Mouse (Mus musculus): ENCODE results near the gene Dnajc8.
"Not testable (repeated sequence)": the region's sequence is repeated elsewhere in the genome, so short reads cannot be mapped to it uniquely, and the experiment has no call there.

The Dnajc8 gene

GRCm38 (mm10) chr4:132514555-132515135 lies 20.7 kb upstream of the Dnajc8 start:
- peak; percentile 78 to 83 for DNase-seq (ENCODE audit: low read depth in 2 of 2, low spot score in 2 of 2)

- DNase-seq (ENCODE audit: low read depth in 2 of 2, low spot score in 2 of 2), result peak; percentile 83 to 87
These were observed 19.8 kb upstream of the Dnajc8 start for GRCm38 (mm10) chr4:132515369-132516155.

GRCm38 (mm10) chr4:132518066-132518465 lies 17.3 kb upstream of the Dnajc8 start:
- no peak for DNase-seq (ENCODE audit: low read depth in 2 of 2, low spot score in 2 of 2)

- no peak for DNase-seq (ENCODE audit: low read depth in 2 of 2, low spot score in 2 of 2)
These were observed 16.2 kb upstream of the Dnajc8 start for GRCm38 (mm10) chr4:132519188-132519587.

- DNase-seq (ENCODE audit: low read depth in 2 of 2, low spot score in 2 of 2), result no peak
These were observed 11.0 kb upstream of the Dnajc8 start for GRCm38 (mm10) chr4:132524321-132524741.

- no peak for DNase-seq (ENCODE audit: low read depth in 2 of 2, low spot score in 2 of 2)
These were observed 10.5 kb upstream of the Dnajc8 start for GRCm38 (mm10) chr4:132524808-132525207.

- DNase-seq (ENCODE audit: low read depth in 2 of 2, low spot score in 2 of 2), result peak in 1 of 2 experiments; percentile 20
These were observed 8.7 kb upstream of the Dnajc8 start for GRCm38 (mm10) chr4:132526678-132527077.

GRCm38 (mm10) chr4:132527917-132528522 lies 7.3 kb upstream of the Dnajc8 start:
- DNase-seq (ENCODE audit: low read depth in 2 of 2, low spot score in 2 of 2), result no peak

- no peak for DNase-seq (ENCODE audit: low read depth in 2 of 2, low spot score in 2 of 2)
These were observed 6.0 kb upstream of the Dnajc8 start for GRCm38 (mm10) chr4:132529344-132529743.

GRCm38 (mm10) chr4:132530033-132530804 lies 5.1 kb upstream of the Dnajc8 start:
- no peak for DNase-seq (ENCODE audit: low read depth in 2 of 2, low spot score in 2 of 2)

GRCm38 (mm10) chr4:132532496-132532895 lies 2.9 kb upstream of the Dnajc8 start:
- DNase-seq (ENCODE audit: low read depth in 2 of 2, low spot score in 2 of 2), result no peak

- DNase-seq (ENCODE audit: low read depth in 2 of 2, low spot score in 2 of 2), result peak; percentile 78 to 82
These were observed 2.1 kb upstream of the Dnajc8 start, which contains the start of gene Atpif1 for GRCm38 (mm10) chr4:132532981-132533916. Gene Atpif1 (minus strand): TSS chr4:132533659.

GRCm38 (mm10) chr4:132539481-132539880 lies 4.1 kb downstream of the Dnajc8 start:
- DNase-seq (ENCODE audit: low read depth in 2 of 2, low spot score in 2 of 2), result no peak

GRCm38 (mm10) chr4:132541413-132541812 lies 6.1 kb downstream of the Dnajc8 start:
- DNase-seq (ENCODE audit: low read depth in 2 of 2, low spot score in 2 of 2), result no peak

GRCm38 (mm10) chr4:132542724-132543123 lies 7.4 kb downstream of the Dnajc8 start:
- no peak for DNase-seq (ENCODE audit: low read depth in 2 of 2, low spot score in 2 of 2)

- DNase-seq (ENCODE audit: low read depth in 2 of 2, low spot score in 2 of 2), result peak; percentile 32 to 59
These were observed 10.5 kb downstream of the Dnajc8 start for GRCm38 (mm10) chr4:132545851-132546250.

- DNase-seq (ENCODE audit: low read depth in 2 of 2, low spot score in 2 of 2), result no peak
These were observed 18.9 kb downstream of the Dnajc8 start for GRCm38 (mm10) chr4:132554221-132554620.

- no peak for DNase-seq (ENCODE audit: low read depth in 2 of 2, low spot score in 2 of 2)
These were observed 19.3 kb downstream of the Dnajc8 start for GRCm38 (mm10) chr4:132554653-132555052.

GRCm38 (mm10) chr4:132555550-132555949 lies 20.2 kb downstream of the Dnajc8 start:
- not testable (repeated sequence) for DNase-seq (ENCODE audit: low read depth in 2 of 2, low spot score in 2 of 2)

GRCm38 (mm10) chr4:132563261-132563660 lies 27.9 kb downstream of the Dnajc8 start:
- DNase-seq (ENCODE audit: low read depth in 2 of 2, low spot score in 2 of 2), result no peak

Measured in CD8-positive naive resting alpha-beta T cell, adult 2 months (primary cell).